Mouse (Mus musculus) cortical plate, adult 2 months (tissue): ENCODE data around the gene Serpina1f.

Source experiments
- CTCF ChIP-seq: fragments of 200-500 bp; IDR thresholded peaks from 2 replicates; pipeline ENCODE4 v1.5.1; 2011; ENCODE audit warnings: mild to moderate bottlenecking, control low read depth, low read length; ENCODE audit not compliant: insufficient read depth; ENCODE audit errors: extremely low read depth
- POLR2A ChIP-seq: fragments of 200-500 bp; IDR thresholded peaks from 2 replicates; pipeline ENCODE4 v1.6.1; 2011; ENCODE audit warnings: mild to moderate bottlenecking, low read length, control low read depth; ENCODE audit not compliant: insufficient read depth; ENCODE audit errors: extremely low read depth

- no peak for TF ChIP-seq POLR2A
- no peak for TF ChIP-seq CTCF
These were observed 36.2 kb downstream of the Serpina1f start for GRCm38 (mm10) chr12:103659171-103659570.
